Mouse (Mus musculus) kidney, adult 2 months (tissue): ENCODE results near the gene Mast4. TPM values are rescaled to one million over a fixed set of nuclear protein-coding genes. Genes with fewer than 3 reads are reported as not detected.
A peak's percentile ranks its signal among the peaks of the same experiment; 100 is the strongest.

Experiments used
- DNase-seq: peaks from one replicate; pipeline ENCODE4 v3.0.0; 2021
- H3K27ac ChIP-seq: fragments of 200-500 bp; 2 replicates; pipeline ENCODE4 v1.5.1; 2012; ENCODE audit warnings: low read depth, low read length, control low read depth, inconsistent platforms; ENCODE audit not compliant: insufficient read depth
- H3K27me3 ChIP-seq: fragments of 200-500 bp; replicated peaks from 2 replicates; pipeline ENCODE4 v1.6.1; 2012; ENCODE audit warnings: mild to moderate bottlenecking, moderate library complexity, low read length, inconsistent platforms; ENCODE audit not compliant: control insufficient read depth, insufficient read depth
- H3K36me3 ChIP-seq: fragments of 200-500 bp; 2 replicates; pipeline ENCODE4 v1.6.1; 2012; ENCODE audit warnings: mild to moderate bottlenecking, moderate library complexity, low read length, inconsistent platforms; ENCODE audit not compliant: control insufficient read depth, insufficient read depth
- H3K4me1 ChIP-seq: fragments of 200-500 bp; 2 replicates; pipeline ENCODE4 v1.6.1; 2011; ENCODE audit warnings: low read length; ENCODE audit not compliant: control insufficient read depth, insufficient read depth
- H3K4me3 ChIP-seq: fragments of 200-500 bp; 2 replicates; pipeline ENCODE4 v1.5.1; 2011; ENCODE audit warnings: mild to moderate bottlenecking, low read depth, low read length, control low read depth; ENCODE audit not compliant: insufficient read depth
- CTCF ChIP-seq: fragments of 200-500 bp; conservative IDR thresholded peaks from 2 replicates; pipeline ENCODE4 v1.5.1; 2011; ENCODE audit warnings: low read depth, mild to moderate bottlenecking, control low read depth, low read length, moderate library complexity, mixed read lengths; ENCODE audit not compliant: insufficient read depth, insufficient read length
- POLR2A ChIP-seq: fragments of 200-500 bp; IDR thresholded peaks from one replicate; pipeline ENCODE4 v1.6.1; 2011; ENCODE audit warnings: low read depth, low read length, control low read depth
- WGBS: fragments of 180-500 bp; shearing (Covaris S2); methylation state at CpG from one replicate; pipeline ENCODE4 v1.1.7; 2018; 5-methylcytosine and 5-hydroxymethylcytosine counted together
- polyA plus RNA-seq: library from polyadenylated mRNA; depleted of rRNA; stranded (reverse); fragments of >200 nt; gene quantifications from 2 replicates; pipeline ENCODE4 v1.2.3, GENCODE M21; 2012

Gene Mast4
- polyA plus RNA-seq, 1 experiment: 6.5 TPM

DNA sequence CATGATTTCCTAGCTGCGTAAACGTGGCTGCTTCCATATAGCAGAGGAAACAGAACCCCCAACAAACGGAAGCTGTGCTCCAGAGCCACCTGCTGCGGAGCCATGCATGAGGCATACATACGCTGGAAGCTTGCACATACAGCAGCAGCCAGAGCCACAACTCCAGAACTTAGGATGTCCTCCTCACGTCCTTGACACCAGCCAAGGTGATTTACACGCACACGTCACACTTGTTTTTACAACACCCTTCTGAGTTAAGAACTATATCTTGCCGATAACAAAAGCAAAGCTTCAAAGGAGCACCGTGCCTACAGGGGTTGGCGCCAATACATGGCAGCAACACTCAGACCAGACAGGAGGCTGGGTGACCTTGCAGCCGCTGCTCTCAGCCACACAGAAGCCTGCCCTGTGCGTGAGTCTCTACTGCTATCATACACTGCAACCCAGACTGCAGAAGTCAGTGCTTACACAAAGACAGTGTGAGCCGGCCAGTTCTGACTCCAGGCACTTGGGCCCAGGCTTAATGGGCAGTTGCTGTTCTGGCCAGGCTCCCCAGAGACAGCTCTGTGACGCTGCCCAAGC, 248.7 kb downstream of the Mast4 start:
- no peaks in the 10 kb centered on the region for H3K27me3 ChIP-seq
- TF ChIP-seq POLR2A (no peak), CTCF (no peak)
- no peaks in the 10 kb centered on the region for H3K4me1 ChIP-seq
- no peak overlapping the region for H3K27ac ChIP-seq
- no peak overlapping the region for H3K4me3 ChIP-seq
- DNase-seq: no peak
- 69% methylated on average over 15 of the region's 15 CpGs for WGBS
- no peaks in the 10 kb centered on the region for H3K36me3 ChIP-seq

DNA sequence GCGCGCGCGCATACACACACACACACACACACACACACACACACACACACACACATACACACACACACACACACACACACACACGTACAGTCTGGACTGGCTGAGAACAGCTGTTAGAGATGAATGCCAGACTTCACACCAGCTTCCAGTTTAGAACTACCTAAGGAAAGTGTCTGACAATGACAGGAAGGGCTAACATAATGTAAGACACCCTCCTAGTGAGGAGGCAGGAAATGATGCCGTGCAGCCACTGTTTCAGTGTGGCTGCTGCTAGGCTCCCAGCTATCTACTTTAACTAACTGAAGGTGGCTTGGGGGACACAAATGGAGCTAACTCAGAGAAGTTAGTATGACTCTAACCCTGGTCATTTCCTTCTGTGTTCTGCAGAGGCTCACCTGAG, 251.4 kb downstream of the Mast4 start:
- DNase-seq: peak; percentile 13
- Histone ChIP-seq H3K4me1 (no peaks in the 10 kb centered on the region), H3K27ac (no peak overlapping the region), H3K27me3 (no peaks in the 10 kb centered on the region), H3K4me3 (no peak overlapping the region), H3K36me3 (no peaks in the 10 kb centered on the region)
- WGBS: 70% methylated on average over 5 of the region's 6 CpGs
- TF ChIP-seq CTCF (no peak), POLR2A (no peak)

DNA sequence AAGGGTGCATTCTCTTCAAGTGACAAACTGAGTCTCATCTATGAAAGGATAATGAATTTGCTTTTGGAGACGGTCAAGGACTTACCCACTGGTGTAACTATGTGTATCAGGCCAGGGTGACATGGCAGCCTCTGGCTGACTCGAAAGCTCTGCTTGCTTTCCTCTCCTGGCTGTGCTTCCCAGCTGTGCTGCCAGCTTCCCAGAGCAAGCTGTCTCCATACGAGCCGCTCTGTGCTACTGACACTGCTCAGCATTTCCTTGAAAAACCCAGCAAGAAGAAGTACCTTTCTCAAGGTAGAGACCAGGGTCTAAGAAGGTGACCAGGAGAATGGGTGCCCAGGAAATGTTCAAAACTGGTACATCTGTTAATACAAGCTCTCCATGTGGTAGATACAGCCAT, 254.5 kb downstream of the Mast4 start:
- Histone ChIP-seq H3K36me3 (no peaks in the 10 kb centered on the region), H3K4me1 (no peaks in the 10 kb centered on the region), H3K4me3 (no peak overlapping the region), H3K27ac (no peak overlapping the region), H3K27me3 (no peaks in the 10 kb centered on the region)
- DNase-seq: no peak
- 87% methylated on average over 4 of the region's 4 CpGs for WGBS
- no peak for TF ChIP-seq CTCF
- TF ChIP-seq POLR2A: no peak

DNA sequence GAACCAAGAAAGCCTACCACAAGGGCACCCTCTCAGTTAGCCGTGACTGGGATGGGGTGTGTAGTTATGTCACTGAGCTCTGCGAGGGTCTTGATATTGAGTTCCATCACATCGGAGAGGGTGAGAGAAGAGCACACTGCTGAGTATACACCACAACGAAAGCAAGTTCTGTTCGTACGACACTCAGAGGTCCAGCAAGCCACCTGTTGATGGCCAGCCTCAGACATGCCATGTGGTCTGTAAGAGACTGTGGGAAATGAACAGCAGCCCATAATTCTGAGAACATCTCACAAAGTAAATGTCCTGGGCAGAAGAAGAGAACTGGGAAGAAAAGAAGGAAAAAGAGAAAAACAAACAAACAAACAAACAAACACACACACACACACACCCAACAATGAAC, 255.5 kb downstream of the Mast4 start:
- H3K4me1 ChIP-seq: no peaks in the 10 kb centered on the region
- H3K27me3 ChIP-seq: no peaks in the 10 kb centered on the region
- H3K36me3 ChIP-seq: no peaks in the 10 kb centered on the region
- TF ChIP-seq POLR2A (no peak), CTCF (no peak)
- H3K27ac ChIP-seq: no peak overlapping the region
- H3K4me3 ChIP-seq: no peak overlapping the region
- no peak for DNase-seq
- 88% methylated on average over 6 of the region's 6 CpGs for WGBS

GRCm38 (mm10) chr13:103073461-103073860, 260.8 kb downstream of the Mast4 start:
- TF ChIP-seq CTCF (no peak), POLR2A (no peak)
- 84% methylated on average over 4 of the region's 4 CpGs for WGBS
- Histone ChIP-seq H3K27me3 (no peaks in the 10 kb centered on the region), H3K36me3 (no peaks in the 10 kb centered on the region), H3K4me1 (no peaks in the 10 kb centered on the region), H3K27ac (no peak overlapping the region), H3K4me3 (no peak overlapping the region)
- DNase-seq: no peak

DNA sequence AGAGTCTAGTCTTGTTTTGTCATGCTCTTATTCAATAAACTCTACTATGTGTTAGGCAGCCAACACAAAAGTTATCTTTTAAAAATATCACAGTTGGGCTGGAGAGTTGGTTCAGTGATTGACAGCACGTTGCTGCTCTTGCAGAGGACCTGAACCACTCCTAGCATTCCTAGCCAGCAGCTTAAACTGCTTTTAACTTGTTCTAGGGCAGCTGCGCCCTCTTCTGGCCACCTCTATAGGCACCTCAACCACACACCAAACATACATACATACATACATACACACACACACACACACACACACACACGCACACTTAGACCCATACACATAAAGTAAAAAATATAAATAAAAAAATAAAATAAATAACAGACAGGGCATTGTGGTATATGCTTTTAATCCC, 262.5 kb downstream of the Mast4 start:
- no peak overlapping the region for H3K27ac ChIP-seq
- WGBS: 85% methylated on average over 3 of the region's 3 CpGs
- TF ChIP-seq CTCF: no peak; the same call in 1 of the 2 replicates
- H3K4me1 ChIP-seq: no peaks in the 10 kb centered on the region
- peak; percentile 39 for DNase-seq
- no peak overlapping the region for H3K4me3 ChIP-seq
- no peaks in the 10 kb centered on the region for H3K36me3 ChIP-seq
- H3K27me3 ChIP-seq: no peaks in the 10 kb centered on the region

DNA sequence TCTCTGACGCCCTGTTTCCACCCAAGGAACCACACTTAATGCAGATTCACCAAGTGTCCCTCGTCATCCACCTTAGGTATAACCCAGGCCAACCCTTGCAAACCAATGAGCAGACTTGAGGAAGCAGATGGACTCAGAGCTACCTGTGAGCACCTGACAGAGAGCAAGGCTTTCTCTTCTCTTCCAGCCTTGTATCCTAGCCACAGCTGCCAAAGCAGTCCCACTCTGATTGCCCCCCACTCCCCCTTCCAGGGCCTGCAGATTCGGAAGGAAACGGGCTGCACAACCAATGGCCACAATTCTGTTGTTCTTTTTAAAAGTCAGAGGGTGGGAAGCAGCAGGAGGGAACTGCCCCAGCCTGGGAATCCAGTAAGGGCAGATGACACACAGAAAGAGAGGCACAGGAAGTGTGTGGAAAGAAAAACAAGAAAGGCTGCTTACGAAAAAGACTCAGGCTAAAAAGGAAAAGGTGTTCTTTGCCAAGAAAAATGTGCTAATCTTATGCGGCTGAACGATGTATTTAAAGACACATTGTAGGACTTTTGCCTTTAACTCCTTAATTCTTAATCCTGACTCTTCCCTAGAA, 266.6 kb downstream of the Mast4 start:
- H3K4me1 ChIP-seq: no peaks in the 10 kb centered on the region
- H3K27ac ChIP-seq: no peak overlapping the region
- no peak for DNase-seq
- no peaks in the 10 kb centered on the region for H3K36me3 ChIP-seq
- H3K4me3 ChIP-seq: no peak overlapping the region
- WGBS: 57% methylated on average over 7 of the region's 7 CpGs
- TF ChIP-seq POLR2A (no peak), CTCF (no peak)
- no peaks in the 10 kb centered on the region for H3K27me3 ChIP-seq

- 86% methylated on average over 7 of the region's 7 CpGs for WGBS
- DNase-seq: no peak
- Histone ChIP-seq H3K27me3 (no peaks in the 10 kb centered on the region), H3K27ac (no peak overlapping the region), H3K4me3 (no peak overlapping the region), H3K4me1 (no peaks in the 10 kb centered on the region), H3K36me3 (no peaks in the 10 kb centered on the region)
- TF ChIP-seq CTCF: no peak
- no peak for TF ChIP-seq POLR2A
Observed at GRCm38 (mm10) chr13:103065437-103065836, 268.9 kb downstream of the Mast4 start.
